Mouse (Mus musculus) hindbrain, embryonic 14.5 days (tissue): ENCODE results near the gene Padi2. TPM values are rescaled to one million over a fixed set of nuclear protein-coding genes. Genes with fewer than 3 reads are reported as not detected.

Experiments
- ATAC-seq: fragments of 200-750 bp; cut with Nextera tagmentation; 2 replicates; pipeline ENCODE4 v1.8.0; 2017; ENCODE audit warnings: moderate number of reproducible peaks, mild to moderate bottlenecking, moderate TSS enrichment, moderate library complexity; ENCODE audit not compliant: low FRiP score
- DNase-seq: peaks from one replicate; pipeline ENCODE4 v3.0.0-alpha.2; 2015; ENCODE audit warnings: low spot score
- H3K27ac ChIP-seq: fragments of 300-500 bp; sonication (generic); 2 replicates; pipeline ENCODE4 v1.5.1; 2014; ENCODE audit warnings: mild to moderate bottlenecking, moderate library complexity
- H3K27me3 ChIP-seq: fragments of 300-500 bp; sonication (generic); 2 replicates; pipeline ENCODE4 v1.6.1; 2014; ENCODE audit warnings: mild to moderate bottlenecking, low read length, mixed read lengths; ENCODE audit not compliant: control insufficient read depth, insufficient read depth
- H3K36me3 ChIP-seq: fragments of 300-500 bp; sonication (generic); replicated peaks from 2 replicates; pipeline ENCODE4 v1.6.1; 2014; ENCODE audit not compliant: control insufficient read depth, insufficient read depth
- H3K4me1 ChIP-seq: fragments of 300-500 bp; sonication (generic); replicated peaks from 2 replicates; pipeline ENCODE4 v1.6.1; 2014; ENCODE audit warnings: antibody characterized with exemption, low read length, mixed read lengths; ENCODE audit not compliant: control insufficient read depth, insufficient read depth
- H3K4me2 ChIP-seq: fragments of 300-500 bp; sonication (generic); replicated peaks from 2 replicates; pipeline ENCODE4 v1.6.1; 2014; ENCODE audit warnings: mild to moderate bottlenecking, moderate library complexity
- H3K4me3 ChIP-seq: fragments of 300-500 bp; sonication (generic); replicated peaks from 2 replicates; pipeline ENCODE4 v1.5.1; 2014; ENCODE audit warnings: mild to moderate bottlenecking, low read length
- H3K9ac ChIP-seq: fragments of 300-500 bp; sonication (generic); 2 replicates; pipeline ENCODE4 v1.6.1; 2014
- H3K9me3 ChIP-seq: fragments of 300-500 bp; sonication (generic); 2 replicates; pipeline ENCODE4 v1.6.1; 2016; ENCODE audit warnings: low read length; ENCODE audit not compliant: control insufficient read depth
- WGBS: fragments of 180-500 bp; shearing (Covaris S2); extraction: QIAGEN DNeasy Blood & Tissue Kit; methylation state at CpG from one replicate; pipeline ENCODE4 v1.1.7; 2014; 5-methylcytosine and 5-hydroxymethylcytosine counted together
- polyA plus RNA-seq: library from polyadenylated mRNA; unstranded; fragments of >200 nt; fragmentation: Nextera tagmentation; extraction: Ambion mirVana; gene quantifications from 2 replicates; pipeline ENCODE4 v1.2.1, GENCODE M21; 2014

The Padi2 gene
- polyA plus RNA-seq, 1 experiment from 2014 or later = 1.5 TPM

DNA sequence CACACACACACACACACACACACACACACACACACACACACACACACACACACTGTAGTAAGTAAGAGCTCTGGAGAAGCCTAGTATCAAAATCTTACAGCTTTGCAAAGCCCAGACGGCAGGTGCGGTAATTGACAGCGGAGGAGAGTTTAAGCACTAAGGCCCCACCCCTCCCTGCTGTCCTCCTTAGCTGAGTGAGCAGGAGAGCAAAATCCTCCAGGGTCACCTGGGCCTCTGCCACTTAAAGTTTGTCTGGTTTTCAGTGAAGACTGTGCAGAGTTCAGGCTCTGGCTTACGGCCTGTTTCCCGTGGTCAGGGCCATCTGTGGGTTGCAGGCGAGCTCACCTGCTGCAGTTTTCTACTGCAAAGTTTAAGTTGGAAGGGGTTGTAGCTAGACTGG, 42.3 kb downstream of the Padi2 start:
- 91% methylated on average over 6 of the region's 6 CpGs for WGBS
- H3K4me2 ChIP-seq = no peak overlapping the region
- H3K9ac ChIP-seq = no peak overlapping the region
- no peak overlapping the region for H3K27ac ChIP-seq
- no peaks in the 10 kb centered on the region for H3K9me3 ChIP-seq
- H3K4me1 ChIP-seq = no peaks in the 10 kb centered on the region
- DNase-seq = no peak
- no peaks in the 10 kb centered on the region for H3K36me3 ChIP-seq
- no peak overlapping the region for H3K4me3 ChIP-seq
- no peak for ATAC-seq
- no peaks in the 10 kb centered on the region for H3K27me3 ChIP-seq

DNA sequence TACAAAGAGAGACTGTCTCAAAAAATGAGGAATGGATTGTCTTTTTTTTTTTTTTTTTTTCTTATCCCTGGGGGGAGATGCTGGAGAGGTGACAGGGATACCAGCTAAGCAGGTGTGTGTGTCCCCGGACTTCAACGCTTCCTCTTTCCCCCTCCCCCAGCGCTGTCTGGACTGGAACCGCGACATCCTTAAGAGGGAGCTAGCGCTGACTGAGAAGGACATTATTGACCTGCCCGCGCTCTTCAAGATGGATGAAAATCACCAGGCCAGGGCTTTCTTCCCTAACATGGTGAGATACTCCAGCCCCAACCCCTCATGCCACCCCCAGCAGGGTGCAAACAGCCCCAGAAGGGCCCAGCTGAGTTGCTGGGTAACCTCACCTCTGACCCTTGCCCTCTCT, 42.9 kb downstream of the Padi2 start:
- no peaks in the 10 kb centered on the region for H3K9me3 ChIP-seq
- no peak overlapping the region for H3K9ac ChIP-seq
- no peak overlapping the region for H3K4me2 ChIP-seq
- no peaks in the 10 kb centered on the region for H3K36me3 ChIP-seq
- 74% methylated on average over 8 of the region's 8 CpGs for WGBS
- no peak overlapping the region for H3K4me3 ChIP-seq
- H3K4me1 ChIP-seq = no peaks in the 10 kb centered on the region
- DNase-seq (no peak), ATAC-seq (no peak)
- no peaks in the 10 kb centered on the region for H3K27me3 ChIP-seq
- H3K27ac ChIP-seq = no peak overlapping the region

DNA sequence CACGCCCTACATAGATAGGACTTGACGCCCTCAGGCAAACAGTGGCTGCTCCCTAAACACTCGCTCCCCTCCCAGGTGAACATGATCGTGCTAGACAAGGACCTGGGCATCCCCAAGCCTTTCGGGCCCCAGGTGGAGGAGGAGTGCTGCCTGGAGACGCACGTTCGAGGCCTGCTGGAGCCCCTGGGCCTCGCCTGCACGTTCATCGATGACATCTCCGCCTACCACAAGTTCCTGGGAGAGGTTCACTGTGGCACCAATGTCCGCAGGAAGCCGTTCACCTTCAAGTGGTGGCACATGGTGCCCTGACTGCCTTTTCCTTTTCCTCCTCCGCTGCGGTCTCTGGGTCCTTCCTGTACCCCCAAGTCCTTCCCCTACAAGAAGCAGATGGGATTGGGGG, 43.5 kb downstream of the Padi2 start:
- 90% methylated on average over 16 of the region's 16 CpGs for WGBS
- no peaks in the 10 kb centered on the region for H3K4me1 ChIP-seq
- H3K4me3 ChIP-seq = no peak overlapping the region

GRCm38 (mm10) chr4:140950574-140950973, 44.4 kb downstream of the Padi2 start:
- Histone ChIP-seq H3K9me3 (no peaks in the 10 kb centered on the region), H3K27me3 (no peaks in the 10 kb centered on the region), H3K4me1 (no peaks in the 10 kb centered on the region), H3K4me2 (no peak overlapping the region), H3K36me3 (no peaks in the 10 kb centered on the region), H3K9ac (no peak overlapping the region), H3K4me3 (no peak overlapping the region), H3K27ac (no peak overlapping the region)
- WGBS = 70% methylated on average over 3 of the region's 3 CpGs
- ATAC-seq (no peak), DNase-seq (no peak)

More for the DNA sequence above, 43.5 kb downstream of the Padi2 start:
- Histone ChIP-seq H3K9ac (no peak overlapping the region), H3K9me3 (no peaks in the 10 kb centered on the region), H3K4me2 (no peak overlapping the region), H3K27ac (no peak overlapping the region), H3K27me3 (no peaks in the 10 kb centered on the region), H3K36me3 (no peaks in the 10 kb centered on the region)
- ATAC-seq (no peak), DNase-seq (no peak)

GRCm38 (mm10) chr4:140951861-140952641, 45.9 kb downstream of the Padi2 start:
- ATAC-seq (no peak), DNase-seq (no peak)
- 89% methylated on average over 18 of the region's 18 CpGs for WGBS
- peaks cover 5% of the 10 kb centered on the region; the same call in 1 of the 2 replicates for H3K4me1 ChIP-seq
- no peak overlapping the region for H3K27ac ChIP-seq
- H3K4me2 ChIP-seq = no peak overlapping the region
- H3K36me3 ChIP-seq = no peaks in the 10 kb centered on the region
- H3K9me3 ChIP-seq = no peaks in the 10 kb centered on the region
- no peak overlapping the region for H3K4me3 ChIP-seq
- H3K27me3 ChIP-seq = no peaks in the 10 kb centered on the region
- H3K9ac ChIP-seq = no peak overlapping the region

DNA sequence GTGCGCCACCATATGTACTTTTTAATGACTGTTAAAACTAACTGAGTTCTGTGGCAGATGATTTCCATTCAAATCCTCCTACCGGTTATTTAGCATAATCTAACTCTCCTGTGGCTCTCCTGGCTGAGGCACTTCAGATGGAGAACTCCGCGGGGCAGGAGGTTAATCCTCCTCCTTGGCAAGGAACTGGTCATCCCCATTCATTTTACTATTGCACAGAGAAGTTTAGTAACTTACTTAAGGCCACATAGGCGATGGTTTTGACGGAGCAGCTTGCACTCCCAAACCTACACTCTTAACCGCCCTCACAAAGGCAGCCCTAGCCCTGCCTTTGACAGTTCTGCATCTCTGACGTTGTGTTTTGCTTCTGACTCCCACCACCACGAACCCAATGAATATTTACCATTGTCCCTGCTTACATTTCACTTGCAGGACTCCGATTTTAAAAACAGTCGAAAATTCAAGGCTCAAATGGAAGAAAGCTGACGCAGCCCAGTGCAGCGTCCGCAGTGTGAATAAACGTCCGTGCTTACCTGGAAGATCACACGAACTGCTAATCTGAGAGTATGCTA, 51.1 kb downstream of the Padi2 start:
- 8% methylated on average over 17 of the region's 17 CpGs for WGBS
- no peak for ATAC-seq
- Histone ChIP-seq H3K36me3 (no peaks in the 10 kb centered on the region), H3K4me2 (peak overlapping the region; percentile 78), H3K27ac (peak overlapping the region; percentile 79), H3K4me3 (peak overlapping the region; percentile 39), H3K9ac (peak overlapping the region; percentile 60), H3K4me1 (peaks cover 21% of the 10 kb centered on the region), H3K9me3 (no peaks in the 10 kb centered on the region), H3K27me3 (no peaks in the 10 kb centered on the region)
- no peak for DNase-seq

DNA sequence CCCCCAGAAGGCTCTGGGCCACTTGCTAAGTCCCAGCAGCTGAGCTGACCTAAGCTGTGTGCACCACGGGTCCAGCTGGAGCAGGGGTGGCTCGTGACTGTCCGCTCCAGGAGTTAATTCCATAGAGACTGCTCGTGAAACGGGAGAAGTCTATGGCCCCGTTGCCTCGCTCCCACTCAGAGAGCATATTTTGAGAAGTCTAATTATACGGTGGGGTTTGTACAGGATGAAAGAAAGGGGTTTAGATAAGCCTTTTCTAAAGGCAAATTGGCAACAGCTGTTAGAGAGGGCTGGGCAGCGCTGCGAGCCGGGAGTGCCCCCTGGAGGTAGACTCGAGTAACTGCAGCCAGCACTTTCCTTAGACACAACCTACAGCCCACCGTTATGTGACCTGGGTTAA, 51.6 kb downstream of the Padi2 start:
- peak overlapping the region; percentile 39 for H3K4me3 ChIP-seq
- H3K27ac ChIP-seq = peak overlapping the region; percentile 79
- no peaks in the 10 kb centered on the region for H3K36me3 ChIP-seq
- H3K4me1 ChIP-seq = peaks cover 26% of the 10 kb centered on the region
- ATAC-seq = no peak
- no peaks in the 10 kb centered on the region for H3K9me3 ChIP-seq
- peak overlapping the region; percentile 78 for H3K4me2 ChIP-seq
- H3K27me3 ChIP-seq = no peaks in the 10 kb centered on the region
- WGBS = under 1% methylated on average over 13 of the region's 13 CpGs
- peak overlapping the region; percentile 60 for H3K9ac ChIP-seq
- DNase-seq = peak; percentile 87

- Histone ChIP-seq H3K4me1 (peaks cover 29% of the 10 kb centered on the region), H3K4me3 (no peak overlapping the region)
- 68% methylated on average over 6 of the region's 6 CpGs for WGBS
These were observed 52.2 kb downstream of the Padi2 start for GRCm38 (mm10) chr4:140958319-140958718.

DNA sequence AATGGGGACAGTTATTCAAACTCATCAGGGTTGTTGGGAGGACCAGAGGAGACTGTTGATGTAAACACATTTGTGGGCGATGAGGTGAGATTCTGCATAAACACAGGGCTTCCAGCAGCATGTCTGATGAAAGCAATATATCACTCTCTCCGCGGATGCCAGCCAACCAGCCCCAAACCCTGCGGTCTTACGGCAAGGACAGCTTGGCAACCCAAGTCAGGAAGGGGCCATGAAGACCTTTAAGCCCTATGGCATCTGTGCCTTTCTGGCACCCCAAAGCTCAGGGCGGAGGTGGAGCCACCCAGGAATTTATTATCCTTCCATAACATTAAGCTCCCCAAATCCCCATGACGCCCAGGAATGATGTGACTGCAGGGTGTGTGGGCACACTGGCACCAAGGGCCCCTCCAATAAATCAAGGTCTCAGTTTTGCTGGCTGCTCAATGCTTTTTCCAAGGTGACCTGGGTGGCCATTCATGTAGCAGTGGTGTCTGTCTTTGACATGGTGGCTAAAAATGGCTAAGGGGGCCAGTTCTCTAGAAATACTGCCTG, 53.1 kb downstream of the Padi2 start:
- no peaks in the 10 kb centered on the region for H3K9me3 ChIP-seq
- H3K27ac ChIP-seq = no peak overlapping the region
- DNase-seq = no peak
- H3K9ac ChIP-seq = no peak overlapping the region
- no peak for ATAC-seq
- H3K4me1 ChIP-seq = peaks cover 29% of the 10 kb centered on the region
- H3K27me3 ChIP-seq = no peaks in the 10 kb centered on the region
- 90% methylated on average over 7 of the region's 7 CpGs for WGBS
- H3K4me3 ChIP-seq = no peak overlapping the region
- no peak overlapping the region for H3K4me2 ChIP-seq
- no peaks in the 10 kb centered on the region for H3K36me3 ChIP-seq

More at GRCm38 (mm10) chr4:140958319-140958718, 52.2 kb downstream of the Padi2 start:
- no peak for ATAC-seq
- H3K4me2 ChIP-seq = no peak overlapping the region
- H3K27ac ChIP-seq = no peak overlapping the region
- no peak for DNase-seq
- no peaks in the 10 kb centered on the region for H3K27me3 ChIP-seq
- no peaks in the 10 kb centered on the region for H3K9me3 ChIP-seq
- no peaks in the 10 kb centered on the region for H3K36me3 ChIP-seq
- no peak overlapping the region for H3K9ac ChIP-seq
